Mouse (Mus musculus) layer of hippocampus, postnatal 10 days (tissue): ENCODE results near the gene Rgs3. TPM values are rescaled to one million over a fixed set of nuclear protein-coding genes. Genes with fewer than 3 reads are reported as not detected.
A peak's percentile ranks its signal among the peaks of the same experiment; 100 is the strongest.

Source experiments
- DNase-seq, 2 experiments: peaks; one replicate each; pipeline ENCODE4 v3.0.0; 2021; ENCODE audit warnings: low spot score in 2 of 2
- total RNA-seq, 2 experiments: library from RNA; stranded (reverse); gene quantifications; 2 replicates each; pipeline ENCODE4 v1.2.3; 2021

Gene Rgs3
- total RNA-seq, 2 experiments from 2014 or later, result 22.2 to 23.9 TPM

DNA sequence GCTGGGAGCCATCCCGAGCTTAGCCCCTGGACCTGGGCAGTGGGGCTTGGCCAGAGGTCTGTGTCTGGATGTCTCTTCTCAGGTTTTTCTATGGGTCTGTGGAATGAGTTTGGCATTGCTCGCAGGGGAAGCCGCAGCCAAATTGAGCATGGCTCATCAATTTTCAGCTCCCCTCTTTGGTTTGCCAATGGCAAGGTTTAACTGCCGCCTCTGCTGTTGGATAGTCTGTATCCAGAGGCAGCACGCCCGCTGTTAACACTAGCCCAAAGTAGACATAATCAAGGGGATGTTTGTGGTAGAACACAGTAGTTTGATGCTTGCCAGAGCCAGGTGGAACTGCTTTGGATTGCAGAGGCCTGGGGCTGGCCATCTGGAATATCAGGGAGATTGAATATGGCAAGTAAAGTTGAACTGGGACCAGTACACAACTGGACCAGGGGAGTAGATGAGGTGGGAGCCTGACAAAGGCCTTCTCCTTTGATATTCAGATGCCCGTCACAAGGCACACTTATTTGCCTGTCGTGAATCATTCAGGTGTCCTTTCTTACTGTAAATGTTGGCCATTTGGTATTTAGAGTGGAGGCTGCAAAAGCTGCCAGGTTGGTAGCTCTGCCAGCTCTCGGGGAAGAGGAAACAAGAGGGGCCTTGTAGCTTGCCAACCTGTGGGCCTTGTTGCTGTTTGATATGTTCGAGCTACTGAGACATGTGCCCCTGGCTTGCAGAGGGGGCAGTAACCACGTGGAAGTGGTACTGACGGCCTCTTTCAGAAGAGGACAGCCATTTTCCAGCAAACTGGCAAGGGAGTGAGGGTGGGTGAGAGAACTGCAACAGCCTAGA, 93.5 kb downstream of the Rgs3 start:
- peak in 1 of 2 experiments; percentile 52 for DNase-seq

DNA sequence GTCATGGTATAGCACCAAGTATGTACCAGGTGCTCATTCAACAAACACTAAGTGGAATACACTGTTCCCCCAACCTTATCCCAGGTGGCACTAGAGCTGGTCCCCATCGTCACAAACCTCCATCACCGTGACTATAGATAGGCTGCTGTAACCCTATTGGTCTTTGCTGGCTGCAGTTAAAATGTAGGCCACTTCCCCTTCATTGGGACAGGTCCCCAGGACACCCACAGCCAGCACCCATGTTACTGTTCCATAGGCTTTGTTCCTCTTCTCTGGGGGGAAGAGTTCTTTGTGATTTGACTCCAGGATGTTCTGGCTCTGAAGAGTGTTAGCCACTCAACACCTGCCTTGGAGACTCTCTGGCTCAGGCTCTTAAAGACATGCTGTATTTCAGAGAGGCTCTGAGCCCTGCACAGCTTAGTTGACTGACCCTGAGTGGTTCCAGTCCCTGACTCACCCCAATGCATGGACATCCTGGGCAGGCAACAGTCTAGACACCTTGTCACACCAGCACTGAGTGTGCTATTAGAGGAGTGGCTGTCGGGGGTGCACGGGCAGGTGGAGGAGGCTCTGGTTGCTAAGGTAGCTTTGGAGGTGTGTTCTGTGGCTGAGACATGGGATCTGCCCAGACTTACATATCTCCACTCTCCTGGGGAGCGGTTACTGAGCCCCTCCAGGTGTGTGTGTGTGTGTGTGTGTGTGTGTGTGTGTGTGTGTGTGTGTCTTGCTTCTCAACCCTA, 94.4 kb downstream of the Rgs3 start:
- no peak for DNase-seq

DNA sequence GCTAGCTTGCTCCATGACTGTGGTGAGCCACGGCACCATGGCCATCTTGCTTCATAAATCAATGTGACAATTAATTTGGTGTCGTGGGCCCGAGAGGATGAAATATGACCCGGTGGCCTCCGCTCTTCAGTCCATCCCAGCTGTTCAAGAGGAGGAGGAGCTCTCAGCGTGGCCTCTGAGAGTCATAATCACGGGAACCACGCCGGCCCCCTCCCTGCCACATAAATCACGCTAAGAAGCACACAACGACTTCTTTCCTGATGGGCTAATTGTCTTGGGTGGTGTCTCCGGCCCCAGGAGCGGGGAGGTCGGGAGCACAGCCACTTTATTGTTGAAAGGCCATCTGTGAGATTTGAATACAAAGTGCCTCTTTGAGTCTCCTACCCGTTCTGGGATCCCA, 99.6 kb downstream of the Rgs3 start:
- DNase-seq, result no peak

DNA sequence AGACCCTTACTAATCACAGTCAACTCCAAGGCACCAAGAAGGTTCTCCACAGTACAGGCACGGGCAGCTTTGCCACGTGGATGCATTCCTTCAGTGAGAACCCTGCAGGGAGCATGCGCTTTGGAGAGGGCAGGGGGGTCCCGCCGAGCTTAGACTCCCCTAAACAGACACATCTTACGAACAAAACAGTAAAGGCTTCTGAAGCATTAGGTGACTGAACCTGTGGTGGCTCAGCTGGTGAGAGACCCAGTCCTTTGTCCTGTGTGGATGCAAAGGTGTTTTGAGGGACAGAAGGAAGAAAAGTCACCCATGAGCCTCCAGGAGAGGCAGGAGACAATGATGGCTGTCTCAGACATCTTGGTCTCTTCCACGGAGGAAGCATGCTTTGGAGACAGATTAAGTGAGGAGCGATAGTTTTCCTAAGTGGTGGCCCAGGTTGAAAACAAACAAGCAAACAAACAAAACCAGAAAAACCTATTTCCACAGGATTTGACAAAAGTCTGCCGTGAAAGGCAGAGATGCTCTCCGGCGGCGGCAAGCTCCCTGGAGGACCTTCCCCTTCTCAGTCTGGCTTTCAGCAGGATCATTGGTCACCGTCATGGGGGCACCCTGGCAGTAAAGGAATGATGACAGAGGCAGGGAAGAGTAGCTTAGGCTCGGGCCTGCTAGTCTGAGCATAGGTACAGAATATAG, 100.4 kb downstream of the Rgs3 start:
- DNase-seq, result no peak

DNA sequence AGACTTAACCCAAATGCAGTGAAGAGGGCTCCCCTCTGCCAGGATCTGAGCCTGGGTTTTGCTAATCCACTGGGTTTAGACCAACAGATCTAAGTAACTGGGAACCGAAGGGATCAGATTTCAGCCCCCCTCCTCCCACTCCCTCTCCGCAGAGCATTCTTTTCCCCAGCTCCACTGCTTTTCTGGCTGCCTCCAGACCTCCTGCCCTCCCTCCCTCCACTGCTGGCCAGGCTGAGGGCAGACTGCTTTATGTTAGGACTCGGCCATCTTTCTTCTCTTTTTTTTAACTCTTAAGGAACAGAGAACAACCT, 100.9 kb downstream of the Rgs3 start:
- no peak for DNase-seq

DNA sequence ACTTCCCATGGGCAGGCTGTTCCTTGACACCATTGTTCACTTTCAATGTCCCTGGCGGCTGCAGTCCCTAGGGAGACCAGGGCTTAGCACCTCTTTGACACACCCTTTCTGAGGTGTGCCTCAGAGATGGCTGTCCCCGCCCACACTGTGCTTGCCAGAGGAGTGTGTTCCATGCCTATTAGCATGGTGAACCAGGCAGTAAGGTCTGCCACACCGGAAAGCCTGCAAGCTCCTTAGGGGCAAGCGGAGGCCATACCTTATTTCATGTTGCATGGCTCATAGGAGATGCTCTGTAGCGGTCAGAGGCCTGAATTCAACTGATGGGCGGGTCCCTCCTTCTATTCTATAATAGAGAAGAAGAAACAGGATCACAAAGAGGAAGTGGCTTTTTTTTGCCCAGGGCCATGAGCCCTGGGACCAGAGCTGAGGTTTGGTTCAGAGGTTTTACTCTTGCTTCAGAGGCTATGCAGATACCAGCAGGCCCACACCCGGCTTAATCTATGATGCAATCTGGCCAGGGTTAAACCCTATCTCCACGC, 101.7 kb downstream of the Rgs3 start:
- no peak for DNase-seq

DNA sequence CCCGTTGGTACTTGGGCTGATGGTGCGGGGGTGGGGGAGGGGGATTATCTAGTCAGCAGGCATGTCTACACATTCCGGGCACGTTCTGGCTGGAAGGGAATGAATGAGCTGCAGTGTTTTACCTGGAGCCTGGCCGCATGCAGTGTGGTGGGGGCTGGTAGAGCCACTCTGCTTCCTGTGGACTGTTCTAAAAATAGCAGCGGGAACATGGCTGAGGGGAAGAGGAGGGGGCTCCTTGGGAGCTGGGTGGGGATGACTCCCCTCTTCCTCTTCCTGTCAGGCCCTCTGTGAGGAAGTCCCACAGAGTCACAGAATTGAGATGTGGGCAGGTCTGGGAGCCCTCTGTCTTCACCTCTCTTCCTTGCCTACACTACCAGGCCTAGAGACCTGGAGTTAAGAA, 103.7 kb downstream of the Rgs3 start:
- peak; percentile 32 to 36 for DNase-seq

DNA sequence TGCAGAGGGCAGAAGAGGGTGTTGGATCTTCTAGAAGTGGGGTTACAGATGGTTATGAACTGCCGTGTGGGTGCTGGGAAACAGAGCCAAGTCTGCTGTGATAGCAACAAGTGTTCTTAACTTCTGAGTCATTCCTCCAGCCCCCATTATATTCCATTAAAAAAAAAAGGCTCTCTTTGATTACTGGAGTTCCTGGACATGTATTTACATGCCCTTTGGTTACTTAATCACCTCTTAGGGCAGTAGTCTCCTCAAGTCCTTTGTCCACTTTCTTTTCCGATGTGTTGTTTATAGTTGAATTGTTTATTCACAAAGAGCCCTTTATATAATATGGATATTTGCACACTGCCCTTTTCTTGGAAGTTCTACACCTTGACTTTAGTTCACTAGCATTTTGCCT, 106.2 kb downstream of the Rgs3 start:
- no peak for DNase-seq

DNA sequence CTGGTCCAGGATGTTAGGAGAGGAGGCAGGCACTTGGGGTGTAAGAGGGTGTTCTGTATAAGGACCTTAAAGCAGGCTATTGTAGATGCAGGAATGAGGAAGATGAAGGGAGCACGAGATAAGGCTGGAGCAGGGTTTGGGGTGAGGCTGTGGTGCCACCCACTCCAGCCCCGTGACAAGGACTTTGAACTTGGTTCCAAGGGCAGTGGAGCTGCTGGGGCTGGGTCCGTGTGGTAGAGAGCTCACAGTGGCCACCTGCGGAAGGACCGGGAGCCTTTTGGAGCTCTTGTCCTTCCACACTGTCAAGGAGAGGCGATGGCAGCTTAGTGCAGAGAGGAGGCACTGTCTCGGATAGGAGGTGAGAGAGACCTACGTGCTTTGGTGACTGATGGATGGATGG, 109.0 kb downstream of the Rgs3 start:
- DNase-seq, result no peak

DNA sequence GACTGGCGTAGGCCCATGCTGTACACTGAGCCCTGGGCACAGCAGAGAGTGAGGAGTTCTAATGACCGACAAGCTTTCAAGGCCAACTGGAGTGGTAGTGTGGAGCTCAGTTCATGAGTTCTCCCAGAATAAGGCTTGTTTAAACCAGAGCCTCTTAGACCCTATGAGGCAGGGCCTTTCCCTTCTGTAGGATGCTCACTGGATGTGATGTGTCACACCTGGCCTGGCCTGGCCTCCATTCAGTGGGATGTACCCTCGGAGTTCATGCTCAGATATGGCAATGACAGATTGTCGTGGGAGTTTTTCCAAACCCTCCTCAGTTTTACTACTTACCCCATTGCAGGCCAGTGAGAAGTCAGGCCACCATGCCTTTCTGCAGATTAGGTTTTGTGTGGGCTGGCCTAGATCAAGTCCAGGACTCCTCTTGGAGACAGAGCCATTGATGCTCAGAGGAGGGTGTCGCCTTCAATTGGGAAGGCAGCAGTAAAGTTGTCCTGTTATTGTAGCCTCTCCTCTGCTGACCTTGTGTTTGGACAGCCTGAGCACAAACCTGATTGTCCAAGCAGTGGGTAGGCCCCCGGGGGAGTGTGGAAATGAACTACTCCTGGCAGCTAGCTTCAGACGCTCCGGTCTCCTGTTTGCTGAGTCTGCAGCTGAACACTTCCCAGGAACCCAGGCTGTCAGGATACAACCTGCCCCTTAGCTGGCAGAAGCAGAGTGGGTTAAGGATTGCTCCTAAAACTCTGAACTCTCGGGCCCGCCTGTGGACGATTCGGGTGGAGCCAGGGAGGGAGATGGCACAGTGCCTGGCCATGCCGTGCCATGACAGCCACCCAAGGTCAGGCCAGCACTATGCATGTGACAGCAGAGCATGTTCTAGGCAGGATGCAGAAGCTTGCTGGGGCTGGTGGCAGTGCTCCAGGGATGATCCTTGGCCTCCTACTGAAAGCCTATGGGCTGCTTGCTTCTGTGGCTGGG, 109.7 kb downstream of the Rgs3 start:
- DNase-seq, result no peak

DNA sequence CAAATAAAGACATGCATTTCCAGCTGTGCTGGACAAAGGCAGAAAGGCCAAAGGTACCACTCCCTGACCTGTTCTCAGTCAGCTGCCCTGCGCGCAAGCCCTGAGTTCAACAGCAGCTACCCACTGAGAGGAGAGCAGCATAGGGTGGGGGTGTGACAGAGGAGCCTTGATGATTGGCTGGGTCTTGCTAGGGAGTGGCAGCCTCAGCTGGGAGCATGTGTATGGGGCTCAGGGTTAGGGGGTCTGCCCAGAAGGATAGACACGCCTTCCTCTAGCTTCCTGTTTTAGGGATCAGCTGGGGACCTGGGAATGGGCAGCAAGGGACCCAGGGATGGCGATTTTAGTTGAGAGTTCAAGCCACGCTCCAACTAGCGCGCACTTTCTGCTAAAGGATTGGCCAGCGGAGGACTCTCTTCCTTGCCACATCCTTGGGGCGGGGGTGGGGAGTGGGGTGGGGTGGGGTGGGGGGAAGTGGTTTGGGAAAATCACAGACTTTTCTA, 113.9 kb downstream of the Rgs3 start:
- DNase-seq, result no peak

DNA sequence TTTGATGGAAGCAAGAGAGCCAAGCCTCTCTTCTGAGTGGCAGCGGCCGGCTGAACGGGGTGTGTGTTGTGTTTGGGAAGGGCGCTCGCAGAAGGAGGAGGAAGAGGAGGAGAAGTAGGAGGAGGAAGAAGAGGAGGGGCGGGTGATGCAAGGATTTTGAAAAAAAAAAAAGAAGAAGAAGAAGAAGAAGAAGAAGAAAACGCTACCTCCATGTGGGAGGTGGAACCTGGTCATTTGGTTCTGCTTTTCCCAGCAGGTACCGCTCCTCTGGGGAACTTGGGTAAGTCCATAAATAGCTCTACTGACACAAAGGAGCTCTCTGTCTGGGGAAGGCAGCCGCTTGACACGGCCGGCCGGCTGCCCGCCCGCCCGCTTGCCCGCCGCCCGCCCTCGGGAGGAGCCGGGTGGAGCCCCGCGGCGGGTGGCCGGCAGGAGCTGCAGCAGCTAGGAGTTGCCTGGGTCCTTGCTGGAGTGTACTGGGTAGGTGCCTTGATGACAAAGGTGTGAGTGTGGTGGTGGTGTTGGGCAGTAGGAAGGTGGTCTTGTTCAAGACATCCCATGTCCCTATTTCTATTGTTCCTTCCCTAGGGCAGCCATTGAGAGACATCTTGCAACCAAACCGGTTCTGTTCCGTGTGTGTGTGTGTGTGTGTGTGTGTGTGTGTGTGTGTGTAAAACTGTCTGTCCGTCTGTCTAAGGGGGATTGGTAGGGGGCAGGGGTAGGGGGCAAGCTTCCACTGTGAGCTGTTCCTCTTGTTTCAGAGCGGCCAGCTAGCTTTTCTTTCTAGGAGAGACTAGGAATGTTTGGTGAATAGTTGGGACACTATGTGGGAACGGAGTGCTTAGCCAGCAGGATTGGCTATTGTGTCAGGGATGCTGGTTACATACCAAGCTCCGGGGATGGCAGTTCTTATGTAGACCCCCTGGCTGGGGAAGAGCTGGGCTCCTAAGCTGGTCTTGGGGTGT, 114.7 kb downstream of the Rgs3 start:
- peak in 1 of 2 experiments; percentile 36 for DNase-seq

DNA sequence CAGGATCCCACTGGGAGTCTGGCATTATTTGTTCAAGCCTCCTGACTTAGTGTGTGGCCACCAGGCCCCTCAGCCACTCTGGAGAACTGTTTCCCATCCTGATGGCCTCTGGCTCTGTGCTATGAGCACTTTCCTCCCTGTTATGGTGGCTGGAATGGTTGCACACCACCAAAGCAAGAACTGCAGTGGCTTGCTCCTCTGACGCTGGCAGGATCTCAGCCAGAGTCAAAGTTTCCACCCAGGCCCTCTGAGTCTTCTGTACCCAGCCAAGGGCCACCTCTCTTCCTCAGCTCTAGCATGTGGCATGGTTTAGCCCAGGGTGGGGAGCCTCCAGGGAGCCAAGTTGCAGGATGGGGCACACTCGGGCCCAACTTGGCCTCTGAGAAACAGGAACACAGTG, 115.7 kb downstream of the Rgs3 start:
- DNase-seq, result no peak

DNA sequence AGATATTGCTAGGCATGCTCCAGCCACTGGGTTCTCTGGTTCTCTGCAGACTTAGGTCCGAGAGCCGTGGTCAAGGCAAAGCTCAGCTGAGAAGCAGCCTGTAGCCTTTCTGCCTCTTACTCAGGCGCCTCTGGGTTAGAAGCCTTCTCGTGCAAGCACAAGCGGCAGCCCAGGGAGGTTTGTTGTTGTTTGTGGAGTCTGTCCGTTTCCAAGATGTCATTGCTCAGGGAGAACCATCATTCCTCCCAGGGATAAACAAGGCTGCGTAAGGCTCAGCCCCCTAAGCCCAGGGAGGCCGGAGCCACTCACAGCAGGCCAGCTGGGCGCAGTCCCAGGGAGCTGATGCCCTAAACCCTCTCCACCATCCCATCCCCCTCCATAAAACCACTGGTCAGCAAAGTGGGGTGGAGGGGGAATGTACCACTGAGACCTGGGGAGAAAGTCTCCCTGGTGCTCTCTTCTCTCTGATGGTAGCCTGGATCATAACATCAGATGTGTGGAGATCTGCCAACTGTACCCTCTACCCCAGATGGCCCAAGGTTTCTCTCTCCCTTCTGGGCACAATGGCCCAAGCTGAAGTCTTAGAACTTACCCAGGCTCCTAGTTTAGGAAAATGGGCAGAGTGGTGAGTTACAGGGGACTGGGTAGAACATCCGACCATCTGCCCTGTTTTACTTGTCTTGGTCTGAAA, 117.5 kb downstream of the Rgs3 start:
- no peak for DNase-seq

DNA sequence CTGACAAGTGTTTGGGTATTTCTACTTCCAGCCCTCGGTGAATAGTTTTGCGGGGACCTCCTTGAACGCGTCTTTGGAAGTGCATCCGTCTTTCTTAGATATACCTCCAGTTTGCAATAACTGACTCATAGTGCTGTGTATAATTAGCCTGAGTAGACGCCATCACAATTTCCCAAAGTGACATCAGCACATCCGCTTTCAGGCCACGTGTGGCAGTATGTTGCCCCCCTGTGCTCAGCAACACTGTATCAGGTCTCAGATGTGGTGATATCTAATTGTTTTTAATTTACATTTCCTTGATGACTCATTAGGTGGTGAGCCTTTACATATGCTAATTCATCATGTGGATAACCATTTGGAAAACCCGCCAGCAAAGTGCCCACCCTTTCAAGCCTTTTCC, 119.5 kb downstream of the Rgs3 start:
- no peak for DNase-seq

DNA sequence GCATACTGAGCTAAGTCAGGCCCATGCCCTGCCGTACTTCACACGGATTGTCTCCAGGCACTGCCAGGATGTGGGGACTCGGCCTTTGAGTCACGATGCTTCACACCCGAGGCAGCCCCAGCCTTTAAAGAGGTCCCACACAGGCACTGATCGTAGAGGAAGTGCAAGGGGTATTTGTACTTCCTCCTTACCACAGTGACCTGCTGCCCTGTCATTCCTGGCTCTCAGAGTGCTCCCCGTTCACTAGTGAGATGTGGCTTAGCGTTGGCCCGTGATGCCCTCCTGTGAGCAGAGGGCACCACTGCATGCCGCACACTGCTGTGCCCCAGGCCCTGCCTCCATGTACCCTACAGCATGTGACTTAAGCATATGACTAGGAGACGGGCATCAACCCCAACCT, 121.8 kb downstream of the Rgs3 start:
- no peak for DNase-seq

DNA sequence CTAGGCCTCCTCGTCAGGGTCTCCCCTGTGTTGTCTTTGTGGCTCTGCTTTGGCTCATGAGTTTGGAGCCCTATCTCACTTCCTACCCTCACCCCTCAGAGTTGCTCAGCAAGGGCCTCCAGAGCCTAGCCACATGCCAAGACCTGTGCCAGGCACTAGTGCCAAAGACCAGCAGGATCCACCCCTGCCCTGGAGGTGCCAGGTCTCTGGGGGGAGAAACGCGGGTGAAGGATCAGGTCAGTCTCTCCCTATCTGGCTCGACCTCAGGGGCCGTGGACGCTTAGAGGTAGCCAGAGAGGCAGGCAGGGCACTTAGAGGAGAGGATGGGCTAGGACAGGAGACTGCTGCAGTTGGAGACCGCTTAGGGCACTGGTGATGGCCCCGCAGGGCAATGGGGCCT, 122.7 kb downstream of the Rgs3 start:
- no peak for DNase-seq

DNA sequence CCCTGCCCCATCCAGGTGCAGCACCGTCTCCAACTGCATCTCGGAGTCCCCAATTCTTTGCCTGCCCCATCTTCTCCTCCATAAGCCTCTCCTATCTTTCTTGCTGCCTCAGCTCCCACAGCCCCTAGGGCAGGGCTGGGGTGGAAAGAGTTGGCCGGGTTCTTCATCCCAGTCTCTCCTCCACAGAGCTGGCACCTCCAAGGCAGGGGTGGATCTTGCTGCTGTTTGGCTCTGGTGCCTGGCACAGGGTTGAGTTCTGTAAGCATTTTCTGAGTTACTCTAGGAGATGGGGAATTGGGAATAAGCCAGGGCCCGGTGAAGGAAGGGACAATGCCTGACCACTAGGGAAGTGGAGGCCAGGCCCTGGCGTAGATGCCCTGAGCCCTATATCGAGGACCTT, 123.5 kb downstream of the Rgs3 start:
- no peak for DNase-seq

DNA sequence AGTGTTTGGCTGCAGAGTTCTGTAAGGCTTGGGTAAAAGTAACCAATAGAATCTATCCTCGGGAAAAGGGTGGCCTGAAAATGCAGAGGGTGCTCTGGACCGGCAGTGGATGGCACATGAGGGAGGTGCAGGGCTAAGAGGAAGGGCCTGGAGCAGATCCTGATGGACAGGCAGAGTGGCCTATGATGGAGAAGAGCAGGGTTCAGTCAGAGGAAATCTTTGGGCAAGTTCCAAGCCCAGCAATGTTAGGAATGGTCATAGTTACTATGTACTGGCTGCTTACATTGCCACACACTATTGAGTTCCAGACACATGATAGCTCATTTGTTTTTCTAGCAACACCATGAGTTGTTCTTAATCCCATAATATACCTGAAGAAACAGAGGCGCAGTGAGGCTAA, 124.7 kb downstream of the Rgs3 start:
- no peak for DNase-seq
